Mouse (Mus musculus): ENCODE data around the gene Nsg1. TPM values are rescaled to one million over a fixed set of nuclear protein-coding genes. Genes with fewer than 3 reads are reported as not detected.

Nsg1 gene
- polyA plus RNA-seq, 1 experiment from 2014 or later, result 26.4 TPM

DNA sequence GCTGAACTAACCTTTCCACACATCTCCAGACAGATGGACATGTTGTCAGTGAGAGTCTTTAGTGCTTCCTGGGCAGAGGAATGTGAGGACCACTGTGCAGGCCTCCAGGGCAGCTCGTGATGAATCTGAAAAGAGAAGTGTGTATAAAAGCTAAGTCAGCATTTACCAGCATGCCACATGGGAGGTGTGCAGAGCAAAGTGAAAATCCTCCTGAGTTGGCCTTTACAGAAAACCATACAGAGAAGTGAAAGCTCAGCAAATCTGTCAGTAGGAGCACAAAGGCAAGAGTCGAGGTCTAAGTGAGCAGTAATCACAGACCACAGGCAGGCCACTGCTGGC is 67.8 kb downstream of the Nsg1 start:
- no peak for TF ChIP-seq CTCF (IDR thresholded peaks at IDR 0.05; ENCODE audit: low read depth)
- WGBS, result 62% methylated on average over 2 of the region's 2 CpGs
- no peak overlapping the region for H3K4me3 ChIP-seq (replicated peaks; ENCODE audit: low read depth, low read length)
- no peak for DNase-seq (ENCODE audit: low spot score)
- no peaks in the 10 kb centered on the region for H3K36me3 ChIP-seq (ENCODE audit: insufficient read depth, low read length)
- H3K4me1 ChIP-seq (replicated peaks; ENCODE audit: insufficient read depth, low read length), result no peaks in the 10 kb centered on the region
- H3K9me3 ChIP-seq (replicated peaks; ENCODE audit: low read length), result no peaks in the 10 kb centered on the region
- no peaks in the 10 kb centered on the region for H3K27me3 ChIP-seq (ENCODE audit: insufficient read depth, low read length)
- no peak overlapping the region for H3K27ac ChIP-seq
- no peak overlapping the region for H3K9ac ChIP-seq (ENCODE audit: low read depth, low read length)
- no peak overlapping the region for H3K4me2 ChIP-seq (ENCODE audit: low read length)
- no peak for ATAC-seq (replicated peaks; ENCODE audit: low FRiP score, low read depth)

DNA sequence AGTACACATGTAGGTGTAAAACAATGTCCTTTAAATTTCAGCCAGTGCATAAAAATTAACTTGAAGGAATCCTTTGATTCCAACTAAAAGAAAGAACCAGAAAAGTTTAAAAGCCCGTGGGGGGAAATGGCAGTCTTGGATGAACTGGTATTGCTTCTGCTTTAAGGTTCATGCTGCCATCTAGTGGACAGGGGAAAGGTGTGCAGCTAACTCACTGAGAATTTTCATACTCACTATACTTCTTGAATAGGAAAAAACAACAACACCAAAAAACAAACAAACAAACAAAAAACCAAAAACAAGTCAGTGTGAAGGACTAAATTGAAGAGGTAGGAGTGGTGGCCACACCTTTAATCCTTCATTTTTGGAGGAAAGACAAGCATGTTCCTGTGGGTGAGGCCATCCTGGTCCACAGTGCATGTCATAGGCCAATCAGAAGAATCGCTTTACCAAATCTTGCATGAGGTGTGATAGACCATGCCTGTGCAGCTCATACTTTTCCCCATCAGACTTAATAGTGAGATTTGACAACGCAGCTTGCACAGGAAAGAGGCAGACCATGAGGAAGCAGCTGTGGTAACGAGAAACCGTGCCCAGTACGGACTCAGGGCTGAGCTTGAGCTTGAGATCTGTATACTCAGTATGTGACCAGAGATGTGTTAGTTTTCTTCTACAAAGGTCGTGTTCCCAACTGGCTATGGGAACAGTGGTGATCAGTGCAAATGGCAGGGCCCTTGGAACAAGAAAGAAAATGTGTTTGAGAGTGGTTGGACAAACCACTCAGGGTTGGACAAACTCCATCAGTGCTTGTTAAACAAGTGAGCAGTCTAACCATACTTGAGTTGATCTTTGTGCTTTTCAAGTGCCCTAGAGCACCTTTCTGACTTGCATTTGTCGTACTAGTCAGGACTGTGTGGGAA is 68.4 kb downstream of the Nsg1 start:
- ATAC-seq (replicated peaks; ENCODE audit: low FRiP score, low read depth) (no peak), DNase-seq (ENCODE audit: low spot score) (peak; percentile 84)
- Histone ChIP-seq H3K4me2 (ENCODE audit: low read length) (no peak overlapping the region), H3K9ac (ENCODE audit: low read depth, low read length) (no peak overlapping the region), H3K27me3 (ENCODE audit: insufficient read depth, low read length) (no peaks in the 10 kb centered on the region), H3K36me3 (ENCODE audit: insufficient read depth, low read length) (no peaks in the 10 kb centered on the region), H3K9me3 (replicated peaks; ENCODE audit: low read length) (no peaks in the 10 kb centered on the region), H3K4me1 (replicated peaks; ENCODE audit: insufficient read depth, low read length) (no peaks in the 10 kb centered on the region), H3K27ac (no peak overlapping the region), H3K4me3 (replicated peaks; ENCODE audit: low read depth, low read length) (no peak overlapping the region)
- 70% methylated on average over 8 of the region's 8 CpGs for WGBS
- peak; percentile 89 for TF ChIP-seq CTCF (IDR thresholded peaks at IDR 0.05; ENCODE audit: low read depth)

DNA sequence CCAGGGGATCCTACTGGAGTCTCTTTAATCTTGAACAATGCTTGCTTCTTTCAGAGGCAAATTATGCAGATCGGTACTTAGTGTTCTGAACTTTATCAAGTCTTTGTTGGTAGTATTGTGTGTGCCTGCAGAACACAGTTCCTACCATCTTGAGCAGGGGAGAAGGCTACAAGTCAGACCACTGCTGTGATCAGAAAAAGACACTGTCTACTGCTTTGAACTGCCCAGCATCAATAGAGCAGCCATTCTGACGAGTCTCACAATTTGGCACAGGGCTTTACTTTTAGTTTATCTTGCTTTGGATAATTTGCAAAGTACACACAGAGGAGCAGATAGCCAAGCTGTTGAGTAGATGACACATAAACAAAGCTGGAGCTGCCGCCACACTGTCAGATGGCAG is 69.1 kb downstream of the Nsg1 start:
- no peak overlapping the region for H3K27ac ChIP-seq
- TF ChIP-seq CTCF (IDR thresholded peaks at IDR 0.05; ENCODE audit: low read depth), result no peak
- no peaks in the 10 kb centered on the region for H3K27me3 ChIP-seq (ENCODE audit: insufficient read depth, low read length)
- no peak overlapping the region for H3K4me3 ChIP-seq (replicated peaks; ENCODE audit: low read depth, low read length)
- H3K9ac ChIP-seq (ENCODE audit: low read depth, low read length), result no peak overlapping the region
- DNase-seq (ENCODE audit: low spot score) (no peak), ATAC-seq (replicated peaks; ENCODE audit: low FRiP score, low read depth) (no peak)
- no peak overlapping the region for H3K4me2 ChIP-seq (ENCODE audit: low read length)
- H3K9me3 ChIP-seq (replicated peaks; ENCODE audit: low read length), result no peaks in the 10 kb centered on the region
- no peaks in the 10 kb centered on the region for H3K36me3 ChIP-seq (ENCODE audit: insufficient read depth, low read length)
- H3K4me1 ChIP-seq (replicated peaks; ENCODE audit: insufficient read depth, low read length), result no peaks in the 10 kb centered on the region
- WGBS, result 78% methylated on average over 3 of the region's 3 CpGs

DNA sequence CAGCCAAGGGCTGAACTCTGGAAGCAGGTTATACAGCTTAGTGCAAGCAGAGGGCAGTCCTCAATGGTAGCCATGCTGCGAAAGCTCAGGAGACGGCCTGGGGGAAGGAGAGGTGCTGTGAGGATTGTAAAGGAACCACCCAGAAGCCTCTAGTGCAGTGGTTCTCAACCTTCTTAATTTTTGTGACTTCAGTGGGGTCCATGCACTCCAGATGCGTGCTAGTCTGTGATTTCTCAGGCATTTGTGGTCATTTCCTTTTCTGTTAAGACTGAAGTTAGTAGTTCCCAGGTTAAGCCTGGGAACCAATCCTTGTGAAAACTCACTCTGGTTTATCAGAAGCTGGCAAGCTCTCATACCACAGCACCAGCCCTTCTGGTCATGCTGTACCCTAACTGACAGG is 69.6 kb downstream of the Nsg1 start:
- ATAC-seq (replicated peaks; ENCODE audit: low FRiP score, low read depth), result no peak
- TF ChIP-seq CTCF (IDR thresholded peaks at IDR 0.05; ENCODE audit: low read depth), result no peak
- 90% methylated on average over 3 of the region's 3 CpGs for WGBS
- Histone ChIP-seq H3K9me3 (replicated peaks; ENCODE audit: low read length) (no peaks in the 10 kb centered on the region), H3K9ac (ENCODE audit: low read depth, low read length) (no peak overlapping the region), H3K4me2 (ENCODE audit: low read length) (no peak overlapping the region), H3K4me3 (replicated peaks; ENCODE audit: low read depth, low read length) (no peak overlapping the region), H3K27me3 (ENCODE audit: insufficient read depth, low read length) (no peaks in the 10 kb centered on the region), H3K4me1 (replicated peaks; ENCODE audit: insufficient read depth, low read length) (no peaks in the 10 kb centered on the region), H3K27ac (no peak overlapping the region), H3K36me3 (ENCODE audit: insufficient read depth, low read length) (no peaks in the 10 kb centered on the region)
- no peak for DNase-seq (ENCODE audit: low spot score)

Other genes starting within 250 kb of the Nsg1 start
- 45.9 and 46.6 TPM in 2 replicates for gene Stx18, start 121.2 kb downstream of the Nsg1 start, polyA plus RNA-seq (2015; fragmentation: Nextera tagmentation; extraction: Ambion mirVana)
- 8.4 and 8.6 TPM in 2 replicates for gene Zbtb49, start 60.5 kb upstream of the Nsg1 start, polyA plus RNA-seq (2015; fragmentation: Nextera tagmentation; extraction: Ambion mirVana)
- 86.9 and 90.1 TPM in 2 replicates for gene Lyar, start 60.6 kb upstream of the Nsg1 start, polyA plus RNA-seq (2015; fragmentation: Nextera tagmentation; extraction: Ambion mirVana)
- 105 and 108 TPM in 2 replicates for gene Tmem128, start 100.3 kb upstream of the Nsg1 start, polyA plus RNA-seq (2015; fragmentation: Nextera tagmentation; extraction: Ambion mirVana)
- not detected in 2 replicates for gene Otop1, start 116.1 kb upstream of the Nsg1 start, polyA plus RNA-seq (2015; fragmentation: Nextera tagmentation; extraction: Ambion mirVana)
- not detected in 2 replicates for gene Drd5, start 159.5 kb upstream of the Nsg1 start, polyA plus RNA-seq (2015; fragmentation: Nextera tagmentation; extraction: Ambion mirVana)